16 mouse cellular contexts compared by ENCODE assay signal in genomic region chr11:79740740-79741512, GRCm38 (mm10).
DNase-seq lines count a peak whose midpoint lies in the region; ATAC-seq and TF ChIP-seq lines count a peak whose summit lies in the region.
"Had no signal": no experiment of that assay in that cellular context is flagged by ENCODE, and none has a peak within 500 bp of the region (broad histone marks: within the 10 kb centered on the region; RNA-seq: fewer than 3 reads in every experiment).

No protein-coding gene starts in this region.

- peak overlapping the region; percentile 38 for H3K27ac ChIP-seq in heart, adult 2 months
- H3K27ac ChIP-seq in kidney, adult 2 months (ENCODE audit: insufficient read depth, low read depth, low read length): peak overlapping the region; percentile 39
- H3K27ac ChIP-seq in kidney, embryonic 16.5 days (ENCODE audit: low read length): no peak overlapping the region
- no peak overlapping the region for H3K27ac ChIP-seq in midbrain, embryonic 16.5 days (ENCODE audit: low read length)
- H3K27ac ChIP-seq: hindbrain, embryonic 13.5 days; intestine, embryonic 15.5 days; liver, embryonic 12.5 days; midbrain, embryonic 10.5 days; neural tube, embryonic 13.5 days had no signal

- TF ChIP-seq POLR2A in heart, adult 2 months (IDR thresholded peaks at IDR 0.05; ENCODE audit: insufficient read depth, low read depth, low read length): no peak
- TF ChIP-seq POLR2A in kidney, adult 2 months (IDR thresholded peaks at IDR 0.05; ENCODE audit: low read depth, low read length): no peak

- no peak overlapping the region for H3K4me2 ChIP-seq in kidney, embryonic 16.5 days (replicated peaks; ENCODE audit: low read depth, low read length)
- H3K4me2 ChIP-seq in midbrain, embryonic 16.5 days (ENCODE audit: low read length): no peak overlapping the region
- H3K4me2 ChIP-seq: hindbrain, embryonic 13.5 days; intestine, embryonic 15.5 days; liver, embryonic 12.5 days; neural tube, embryonic 13.5 days had no signal

- no peaks in the 10 kb centered on the region for H3K36me3 ChIP-seq in heart, adult 2 months (ENCODE audit: control insufficient read depth, insufficient read depth, low read length)
- H3K36me3 ChIP-seq in kidney, adult 2 months (ENCODE audit: control insufficient read depth, insufficient read depth, low read length): no peaks in the 10 kb centered on the region
- H3K36me3 ChIP-seq in kidney, embryonic 16.5 days (ENCODE audit: insufficient read depth, low read length): no peaks in the 10 kb centered on the region
- H3K36me3 ChIP-seq in midbrain, embryonic 16.5 days (ENCODE audit: control insufficient read depth, insufficient read depth, low read length): no peaks in the 10 kb centered on the region
- H3K36me3 ChIP-seq: hindbrain, embryonic 13.5 days; intestine, embryonic 15.5 days; liver, embryonic 12.5 days; midbrain, embryonic 10.5 days; neural tube, embryonic 13.5 days had no signal

- H3K9me3 ChIP-seq in kidney, embryonic 16.5 days (ENCODE audit: low read length): no peaks in the 10 kb centered on the region
- no peaks in the 10 kb centered on the region for H3K9me3 ChIP-seq in midbrain, embryonic 16.5 days (replicated peaks; ENCODE audit: control insufficient read depth, low read length, poor library complexity, severe bottlenecking)
- H3K9me3 ChIP-seq: hindbrain, embryonic 13.5 days; intestine, embryonic 15.5 days; liver, embryonic 12.5 days; neural tube, embryonic 13.5 days had no signal

- H3K27me3 ChIP-seq in heart, adult 2 months (ENCODE audit: control insufficient read depth, insufficient read depth, low read length): no peaks in the 10 kb centered on the region
- H3K27me3 ChIP-seq in kidney, adult 2 months (replicated peaks; ENCODE audit: control insufficient read depth, insufficient read depth, low read length): no peaks in the 10 kb centered on the region
- H3K27me3 ChIP-seq in kidney, embryonic 16.5 days (ENCODE audit: insufficient read depth, low read length): no peaks in the 10 kb centered on the region
- no peaks in the 10 kb centered on the region for H3K27me3 ChIP-seq in midbrain, embryonic 16.5 days (ENCODE audit: control insufficient read depth, insufficient read depth, low read depth, low read length)
- H3K27me3 ChIP-seq: hindbrain, embryonic 13.5 days; intestine, embryonic 15.5 days; neural tube, embryonic 13.5 days had no signal

- H3K79me2 ChIP-seq in heart, adult 2 months (replicated peaks; ENCODE audit: control insufficient read depth, insufficient read depth, low read length): no peaks in the 10 kb centered on the region

- no peak overlapping the region for H3K4me3 ChIP-seq in heart, adult 2 months
- H3K4me3 ChIP-seq in kidney, adult 2 months (ENCODE audit: insufficient read depth, low read depth, low read length): no peak overlapping the region
- no peak overlapping the region for H3K4me3 ChIP-seq in kidney, embryonic 16.5 days (ENCODE audit: low read length)
- no peak overlapping the region for H3K4me3 ChIP-seq in midbrain, embryonic 16.5 days (ENCODE audit: low read depth, low read length)
- H3K4me3 ChIP-seq: hindbrain, embryonic 13.5 days; intestine, embryonic 15.5 days; liver, embryonic 12.5 days; midbrain, embryonic 10.5 days; neural tube, embryonic 13.5 days had no signal

- no peak for ATAC-seq in kidney, embryonic 16.5 days (ENCODE audit: low FRiP score, low TSS enrichment)
- no peak for ATAC-seq in midbrain, embryonic 16.5 days
- ATAC-seq: forebrain, embryonic 16.5 days; intestine, embryonic 15.5 days; liver, embryonic 12.5 days had no signal

- TF ChIP-seq CTCF in heart, adult 2 months (IDR thresholded peaks at IDR 0.05): no peak
- TF ChIP-seq CTCF in kidney, adult 2 months (conservative IDR thresholded peaks at IDR 0.05; ENCODE audit: insufficient read depth, insufficient read length, low read depth, low read length): no peak

- intact Hi-C loops in heart, adult 2 months (cut with DNase I): no loop called here
- intact Hi-C loops in heart, postnatal 14 days (cut with DNase I): no loop called here

- peaks cover 16% of the 10 kb centered on the region for H3K4me1 ChIP-seq in heart, adult 2 months (ENCODE audit: control insufficient read depth, insufficient read depth, low read length)
- peaks cover 28% of the 10 kb centered on the region for H3K4me1 ChIP-seq in kidney, adult 2 months (ENCODE audit: control insufficient read depth, insufficient read depth, low read length)
- H3K4me1 ChIP-seq in kidney, embryonic 16.5 days (ENCODE audit: insufficient read depth, low read length): peaks cover 40% of the 10 kb centered on the region
- H3K4me1 ChIP-seq in midbrain, embryonic 16.5 days (ENCODE audit: control insufficient read depth, insufficient read depth, low read length): peaks cover 7% of the 10 kb centered on the region

- 61% methylated on average over 10 of the region's 10 CpGs for WGBS in heart, adult 2 months
- 85% methylated on average over 10 of the region's 10 CpGs for WGBS in kidney, adult 2 months
- 78% methylated on average over 10 of the region's 10 CpGs for WGBS in kidney, embryonic 16.5 days
- 91% methylated on average over 10 of the region's 10 CpGs for WGBS in midbrain, embryonic 16.5 days

- no peak for DNase-seq in heart, adult 2 months
- no peak for DNase-seq in heart, postnatal 14 days
- DNase-seq in kidney, adult 2 months: peak; percentile 71
- peak; percentile 44 for DNase-seq in lung, postnatal 36 days
- DNase-seq in lung, postnatal 14 days: no peak
- DNase-seq: cerebellum, adult 2 months; right cerebral cortex, postnatal 25 days; thymus, postnatal 14 days had no signal

- no peak overlapping the region for H3K9ac ChIP-seq in heart, adult 2 months (ENCODE audit: low read depth, low read length)
- no peak overlapping the region for H3K9ac ChIP-seq in kidney, embryonic 16.5 days (replicated peaks; ENCODE audit: low read length)
- H3K9ac ChIP-seq in midbrain, embryonic 16.5 days (ENCODE audit: low read depth, low read length): no peak overlapping the region
- H3K9ac ChIP-seq: hindbrain, embryonic 13.5 days; intestine, embryonic 15.5 days; liver, embryonic 12.5 days; neural tube, embryonic 13.5 days had no signal

- TF ChIP-seq EP300 in heart, adult 2 months (IDR thresholded peaks at IDR 0.05; ENCODE audit: insufficient read depth, low read depth, low read length): no peak

Comparison
In these comparisons a context has a peak if more than half of its experiments do, and no peak if none do; other contexts are left out.
1. DNase-seq: peak in kidney, adult 2 months (single experiment) and lung, postnatal 36 days (single experiment); none in heart, adult 2 months (0 of 2), heart, postnatal 14 days (0 of 2) and lung, postnatal 14 days (single experiment).
2. H3K27ac ChIP-seq: peak in heart, adult 2 months (single experiment) and kidney, adult 2 months (single experiment); none in kidney, embryonic 16.5 days (single experiment) and midbrain, embryonic 16.5 days (single experiment).